Mouse (Mus musculus) inflammation-experienced regulatory T-cells, adult 6 months (primary cell): ENCODE data around the gene Otulin. TPM values are rescaled to one million over a fixed set of nuclear protein-coding genes. Genes with fewer than 3 reads are reported as not detected.

Experiments
- ATAC-seq: one replicate; pipeline ENCODE4 v1.8.0; 2017
- polyA plus RNA-seq, 3 experiments: library from polyadenylated mRNA; unstranded; fragments of 100-300 nt; shearing (Covaris generic); gene quantifications; one replicate each; pipeline ENCODE4 v1.2.1; 2017

The Otulin gene
- polyA plus RNA-seq, 3 experiments from 2014 or later = 10.4 to 14.3 (median 12.3) TPM

- no peak for ATAC-seq
Observed at GRCm38 (mm10) chr15:27548110-27548509, 82.4 kb downstream of the Otulin start.

GRCm38 (mm10) chr15:27545203-27545602 is 85.3 kb downstream of the Otulin start:
- ATAC-seq = no peak

- no peak for ATAC-seq
Observed at GRCm38 (mm10) chr15:27539745-27540144, 90.7 kb downstream of the Otulin start.

- ATAC-seq = no peak
Observed at GRCm38 (mm10) chr15:27537519-27538223, 92.8 kb downstream of the Otulin start.

GRCm38 (mm10) chr15:27536771-27537170 is 93.7 kb downstream of the Otulin start:
- ATAC-seq = no peak

GRCm38 (mm10) chr15:27536186-27536585 is 94.3 kb downstream of the Otulin start:
- ATAC-seq = no peak

GRCm38 (mm10) chr15:27535681-27536080 is 94.8 kb downstream of the Otulin start:
- no peak for ATAC-seq

- ATAC-seq = no peak
Observed at GRCm38 (mm10) chr15:27533036-27533435, 97.5 kb downstream of the Otulin start.

- ATAC-seq = no peak
Observed at GRCm38 (mm10) chr15:27530023-27530422, 100.5 kb downstream of the Otulin start.

GRCm38 (mm10) chr15:27528896-27529295 is 101.6 kb downstream of the Otulin start:
- ATAC-seq = no peak

- ATAC-seq = no peak
Observed at GRCm38 (mm10) chr15:27525233-27526005, 105.1 kb downstream of the Otulin start.

- ATAC-seq = no peak
Observed at GRCm38 (mm10) chr15:27519857-27520256, 110.6 kb downstream of the Otulin start.

GRCm38 (mm10) chr15:27518026-27518425 is 112.5 kb downstream of the Otulin start:
- ATAC-seq = peak; percentile 78

- ATAC-seq = no peak
Observed at GRCm38 (mm10) chr15:27516927-27517326, 113.6 kb downstream of the Otulin start.

- no peak for ATAC-seq
Observed at GRCm38 (mm10) chr15:27508982-27509381, 121.5 kb downstream of the Otulin start.

GRCm38 (mm10) chr15:27508169-27508568 is 122.3 kb downstream of the Otulin start:
- ATAC-seq = no peak

GRCm38 (mm10) chr15:27506893-27507596 is 123.4 kb downstream of the Otulin start:
- no peak for ATAC-seq

GRCm38 (mm10) chr15:27506127-27506886 is 124.2 kb downstream of the Otulin start:
- no peak for ATAC-seq

- no peak for ATAC-seq
Observed at GRCm38 (mm10) chr15:27503801-27504730, 126.4 kb downstream of the Otulin start.

GRCm38 (mm10) chr15:27503221-27503620 is 127.3 kb downstream of the Otulin start:
- ATAC-seq = no peak

- no peak for ATAC-seq
Observed at GRCm38 (mm10) chr15:27502338-27502737, 128.2 kb downstream of the Otulin start.
